Mouse (Mus musculus): ENCODE data around the gene Apold1.

The Apold1 gene

DNA sequence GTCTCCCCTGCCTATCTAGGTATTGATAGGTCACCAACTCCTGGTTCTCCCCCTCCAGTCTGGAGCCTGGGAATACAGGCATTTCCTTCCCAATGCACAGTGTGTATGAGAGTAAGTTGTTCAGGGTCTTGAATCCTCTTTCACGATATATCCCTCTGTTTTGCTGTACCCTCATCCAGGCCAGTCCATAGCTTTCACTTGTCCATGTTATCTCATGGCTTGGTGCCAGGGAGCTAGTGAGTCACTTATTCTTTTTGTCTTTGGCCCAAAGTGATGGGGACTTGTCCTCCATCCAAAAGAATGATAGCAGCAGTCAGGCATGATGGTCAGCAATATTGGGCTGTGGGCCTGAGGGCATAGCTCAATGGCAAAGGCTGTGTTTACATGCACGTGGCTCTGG is 45.2 kb downstream of the Apold1 start:
- peak; percentile 78 for DNase-seq (ENCODE audit: low read depth)

DNA sequence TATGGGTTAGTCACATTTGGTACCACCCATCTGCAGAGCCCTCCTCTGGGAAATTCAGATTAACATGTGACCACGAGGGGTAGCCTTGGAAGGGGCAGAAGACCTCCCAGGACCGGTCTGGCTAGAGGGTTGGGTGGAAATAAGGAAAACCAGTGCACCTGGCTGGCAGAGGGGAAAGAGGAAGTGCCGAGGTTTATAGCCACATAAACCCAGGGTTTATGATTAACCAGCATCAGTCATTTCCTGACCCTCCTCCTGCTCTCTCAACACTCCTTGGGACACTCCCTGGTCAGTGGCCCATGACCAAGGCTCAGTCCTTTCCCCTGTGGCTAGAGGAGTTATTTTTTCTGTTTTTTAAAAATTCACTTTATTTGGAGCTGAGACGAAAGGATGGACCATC is 47.7 kb downstream of the Apold1 start:
- no peak for DNase-seq (ENCODE audit: low read depth)

Data from NIH3T3 (cell line).